Mouse (Mus musculus) liver, postnatal 0 days (tissue): ENCODE results near the gene Kirrel3.

Experiments
- CTCF ChIP-seq: sonication (generic); IDR thresholded peaks from 2 replicates; pipeline ENCODE4 v1.5.1; 2016; ENCODE audit warnings: antibody characterized with exemption, low read depth
- EP300 ChIP-seq: IDR thresholded peaks from 2 replicates; pipeline ENCODE4 v1.6.1; 2016; ENCODE audit warnings: antibody characterized with exemption, low read depth, mild to moderate bottlenecking

DNA sequence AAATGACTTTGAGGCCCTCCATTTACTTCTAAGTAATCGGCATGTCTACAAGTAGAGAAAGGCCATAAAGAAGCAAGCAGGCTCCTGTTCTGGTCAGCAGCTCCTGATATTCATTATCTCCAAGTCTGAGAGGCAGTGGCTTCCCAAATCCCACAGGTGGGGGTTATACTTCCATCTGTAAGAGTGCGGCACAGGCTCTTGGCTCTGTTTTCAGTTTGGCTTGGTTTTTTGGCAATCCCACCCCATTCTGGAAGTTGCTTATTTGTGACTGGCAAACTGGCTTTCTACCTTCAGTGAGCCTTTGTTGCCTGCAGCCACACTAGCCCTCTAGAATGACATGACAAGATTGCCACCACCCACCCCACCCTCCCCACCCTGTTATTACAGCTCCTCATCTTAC is 100.4 kb downstream of the Kirrel3 start:
- no peak for TF ChIP-seq CTCF
- TF ChIP-seq EP300: no peak
